Mouse (Mus musculus) embryonic facial prominence, embryonic 13.5 days (tissue): ENCODE measurements around the gene Rbm12b1. TPM values are rescaled to one million over a fixed set of nuclear protein-coding genes. Genes with fewer than 3 reads are reported as not detected.
A peak's percentile ranks its signal among the peaks of the same experiment; 100 is the strongest.
"Not testable (repeated sequence)": the region's sequence is repeated elsewhere in the genome, so short reads cannot be mapped to it uniquely, and the experiment has no call there.

ENCODE experiments used
- ATAC-seq: fragments of 200-750 bp; cut with Nextera tagmentation; 2 replicates; pipeline ENCODE4 v1.8.0; 2017; ENCODE audit warnings: low read depth; ENCODE audit not compliant: insufficient number of reproducible peaks, insufficient read depth, low FRiP score, low TSS enrichment
- H3K27ac ChIP-seq: fragments of 300-500 bp; sonication (generic); 2 replicates; pipeline ENCODE4 v1.5.1; 2015; ENCODE audit warnings: moderate library complexity, mild to moderate bottlenecking, inconsistent platforms
- H3K27me3 ChIP-seq: fragments of 300-500 bp; sonication (generic); 2 replicates; pipeline ENCODE4 v1.6.1; 2015; ENCODE audit warnings: mild to moderate bottlenecking, inconsistent platforms
- H3K36me3 ChIP-seq: fragments of 300-500 bp; sonication (generic); 2 replicates; pipeline ENCODE4 v1.6.1; 2015; ENCODE audit warnings: mild to moderate bottlenecking, inconsistent platforms
- H3K4me1 ChIP-seq: fragments of 300-500 bp; sonication (generic); 2 replicates; pipeline ENCODE4 v1.6.1; 2015; ENCODE audit warnings: inconsistent platforms
- H3K4me2 ChIP-seq: fragments of 300-500 bp; sonication (generic); 2 replicates; pipeline ENCODE4 v1.6.1; 2015; ENCODE audit warnings: moderate library complexity, mild to moderate bottlenecking, inconsistent platforms
- H3K4me3 ChIP-seq: fragments of 300-500 bp; sonication (generic); 2 replicates; pipeline ENCODE4 v1.5.1; 2015; ENCODE audit warnings: mild to moderate bottlenecking, inconsistent platforms
- H3K9ac ChIP-seq: fragments of 300-500 bp; sonication (generic); 2 replicates; pipeline ENCODE4 v1.6.1; 2015; ENCODE audit warnings: mild to moderate bottlenecking, inconsistent platforms
- H3K9me3 ChIP-seq: fragments of 300-500 bp; sonication (generic); 2 replicates; pipeline ENCODE4 v1.6.1; 2016; ENCODE audit warnings: inconsistent platforms
- WGBS: fragments of 180-500 bp; shearing (Covaris S2); methylation state at CpG from one replicate; pipeline ENCODE4 v1.1.7; 2015; ENCODE audit warnings: mixed read lengths; 5-methylcytosine and 5-hydroxymethylcytosine counted together
- polyA plus RNA-seq: library from polyadenylated mRNA; unstranded; fragments of >200 nt; fragmentation: Nextera tagmentation; extraction: Ambion mirVana; gene quantifications from 2 replicates; pipeline ENCODE4 v1.2.1, GENCODE M21; 2015

Gene Rbm12b1
- 7.4 and 8.9 TPM in 2 replicates for polyA plus RNA-seq

DNA sequence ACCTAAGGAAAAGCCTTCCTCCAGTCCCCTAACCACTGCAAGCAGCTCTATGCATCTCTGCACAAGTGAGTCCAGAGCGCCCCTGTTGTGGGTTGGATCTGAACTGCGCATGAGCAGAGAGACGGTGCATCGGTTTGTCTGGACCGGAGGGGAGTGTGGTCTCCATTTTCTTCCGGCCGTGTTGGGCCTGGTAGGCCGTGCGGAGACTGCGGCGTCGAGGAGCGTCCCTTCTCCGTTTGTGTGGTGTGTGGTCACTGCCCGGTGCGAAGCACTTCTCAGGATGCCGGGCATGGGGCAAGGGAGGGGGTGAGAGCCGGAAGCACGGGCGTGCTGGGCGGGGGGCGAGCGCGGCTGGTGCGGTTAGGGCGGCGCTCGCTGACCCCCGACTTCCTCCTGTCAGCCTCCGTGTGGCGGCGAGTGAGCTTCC, at the start of gene Rbm12b1:
TSS of gene Rbm12b1 (plus strand) at position 124 of the 427 bp plus-strand sequence.
- Histone ChIP-seq H3K9ac (peak within 1 kb of the TSS; percentile 68), H3K27ac (peak within 1 kb of the TSS; percentile 48; the same call in 1 of the 2 replicates), H3K4me2 (peak within 1 kb of the TSS; percentile 51), H3K4me3 (peak within 1 kb of the TSS; percentile 46)
- not testable (repeated sequence) for H3K36me3 ChIP-seq, H3K4me1 ChIP-seq, H3K27me3 ChIP-seq, H3K9me3 ChIP-seq
- 2% methylated on average over 17 of the region's 32 CpGs for WGBS
- ATAC-seq = peak; percentile 96

DNA sequence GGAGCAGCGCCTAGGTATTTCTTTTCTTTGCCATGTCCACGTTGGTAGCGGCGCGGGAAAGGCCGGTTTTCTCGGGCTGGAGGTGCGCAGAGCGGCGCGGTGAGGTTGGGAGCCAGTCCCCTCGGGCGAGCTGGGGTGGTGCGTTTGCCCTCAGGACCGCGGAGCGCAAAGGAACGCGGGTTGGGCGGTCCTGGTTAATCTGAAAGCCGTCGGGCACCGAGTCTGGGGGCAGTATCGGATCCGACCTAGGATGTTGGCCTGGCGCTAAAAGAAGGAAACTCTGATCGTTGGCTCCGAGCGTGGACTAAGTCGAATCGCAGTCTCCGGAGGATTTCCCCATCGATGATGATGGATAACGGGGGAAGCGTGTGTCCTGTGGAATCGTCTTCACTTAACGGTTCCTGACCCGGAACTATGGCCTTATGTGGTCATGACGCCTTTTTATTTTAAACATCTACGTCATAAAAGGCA, 563 bp downstream of the Rbm12b1 start:
- Histone ChIP-seq H3K4me3 (peak overlapping the region; percentile 46), H3K4me2 (peak overlapping the region; percentile 51), H3K9ac (peak overlapping the region; percentile 68)
- H3K27me3 ChIP-seq, H3K9me3 ChIP-seq, H3K27ac ChIP-seq, H3K4me1 ChIP-seq, H3K36me3 ChIP-seq: not testable (repeated sequence)
- WGBS = 14% methylated on average over 23 of the region's 40 CpGs
- ATAC-seq = peak; percentile 78

DNA sequence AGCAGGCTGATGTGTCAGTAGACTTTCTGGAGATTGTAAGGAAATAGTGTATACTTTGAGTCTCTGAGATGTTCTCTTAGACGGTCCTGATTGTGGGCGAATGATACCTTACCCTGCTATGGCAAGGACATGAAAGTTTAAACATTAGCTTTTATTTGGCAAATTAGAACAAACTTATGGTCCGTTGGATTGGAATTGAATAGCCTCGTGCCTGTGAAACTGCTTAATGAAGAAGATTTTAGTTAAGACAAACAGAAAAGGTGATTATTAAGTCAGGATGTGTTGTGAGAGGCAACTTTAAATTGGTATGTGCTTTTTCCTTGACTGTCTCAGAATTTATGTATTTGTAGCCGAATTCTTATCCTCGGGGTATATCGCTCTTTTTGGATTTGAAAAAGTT, 1.5 kb downstream of the Rbm12b1 start:
- not testable (repeated sequence) for ATAC-seq, H3K4me3 ChIP-seq, H3K4me1 ChIP-seq, H3K27me3 ChIP-seq, H3K9ac ChIP-seq, H3K27ac ChIP-seq, H3K4me2 ChIP-seq, H3K9me3 ChIP-seq
- WGBS = 94% methylated on average over 7 of the region's 7 CpGs
- peaks cover 11% of the 10 kb centered on the region for H3K36me3 ChIP-seq

DNA sequence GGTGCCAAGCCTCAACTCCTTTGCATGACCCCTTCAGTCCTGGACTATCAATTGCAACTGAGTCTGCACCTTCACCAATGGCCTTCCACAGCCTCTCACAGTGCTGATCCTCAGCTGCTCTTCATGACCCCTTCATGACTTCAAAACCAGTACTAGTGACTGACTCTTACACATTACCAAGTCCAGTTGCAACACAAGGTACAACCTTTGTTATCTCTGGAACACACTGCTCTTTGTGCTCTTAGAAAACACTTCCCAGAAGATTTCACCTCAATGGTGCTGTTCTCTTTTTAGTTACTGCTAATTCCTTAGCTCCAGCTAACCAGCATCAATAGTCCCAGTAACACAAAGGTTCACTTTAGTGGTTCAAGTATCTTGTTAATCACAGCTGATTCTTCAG, 7.6 kb downstream of the Rbm12b1 start:
- ATAC-seq = no peak
- Histone ChIP-seq H3K9ac (no peak overlapping the region), H3K4me3 (no peak overlapping the region), H3K4me2 (no peak overlapping the region), H3K27ac (no peak overlapping the region), H3K27me3 (no peaks in the 10 kb centered on the region), H3K9me3 (peaks cover 13% of the 10 kb centered on the region), H3K36me3 (peaks cover 40% of the 10 kb centered on the region), H3K4me1 (no peaks in the 10 kb centered on the region)

DNA sequence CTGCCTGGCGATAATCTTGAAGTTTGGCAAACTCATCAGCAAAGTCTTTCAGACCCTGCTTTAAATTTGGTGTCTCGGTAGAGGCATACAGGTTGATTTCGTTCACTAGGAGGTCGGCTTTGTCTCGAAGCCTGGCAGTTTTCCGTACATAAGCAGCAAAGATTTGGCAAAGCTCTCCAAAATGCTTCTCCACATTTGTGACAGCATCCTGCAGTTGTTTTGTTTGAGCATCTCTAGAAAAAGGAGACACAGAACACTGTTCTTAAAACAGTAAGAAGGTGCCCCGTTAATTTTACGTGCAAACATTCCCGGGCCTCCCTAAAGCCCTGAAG, 30.9 kb downstream of the Rbm12b1 start:
- 13% methylated on average over 9 of the region's 9 CpGs for WGBS
- peaks cover 11% of the 10 kb centered on the region; the same call in 1 of the 2 replicates for H3K4me1 ChIP-seq
- H3K4me3 ChIP-seq = peak overlapping the region; percentile 88
- no peak for ATAC-seq
- no peaks in the 10 kb centered on the region for H3K9me3 ChIP-seq
- H3K27me3 ChIP-seq = no peaks in the 10 kb centered on the region
- peaks cover 26% of the 10 kb centered on the region for H3K36me3 ChIP-seq
- peak overlapping the region; percentile 98 for H3K9ac ChIP-seq
- H3K27ac ChIP-seq = peak overlapping the region; percentile 93
- peak overlapping the region; percentile 63 for H3K4me2 ChIP-seq

DNA sequence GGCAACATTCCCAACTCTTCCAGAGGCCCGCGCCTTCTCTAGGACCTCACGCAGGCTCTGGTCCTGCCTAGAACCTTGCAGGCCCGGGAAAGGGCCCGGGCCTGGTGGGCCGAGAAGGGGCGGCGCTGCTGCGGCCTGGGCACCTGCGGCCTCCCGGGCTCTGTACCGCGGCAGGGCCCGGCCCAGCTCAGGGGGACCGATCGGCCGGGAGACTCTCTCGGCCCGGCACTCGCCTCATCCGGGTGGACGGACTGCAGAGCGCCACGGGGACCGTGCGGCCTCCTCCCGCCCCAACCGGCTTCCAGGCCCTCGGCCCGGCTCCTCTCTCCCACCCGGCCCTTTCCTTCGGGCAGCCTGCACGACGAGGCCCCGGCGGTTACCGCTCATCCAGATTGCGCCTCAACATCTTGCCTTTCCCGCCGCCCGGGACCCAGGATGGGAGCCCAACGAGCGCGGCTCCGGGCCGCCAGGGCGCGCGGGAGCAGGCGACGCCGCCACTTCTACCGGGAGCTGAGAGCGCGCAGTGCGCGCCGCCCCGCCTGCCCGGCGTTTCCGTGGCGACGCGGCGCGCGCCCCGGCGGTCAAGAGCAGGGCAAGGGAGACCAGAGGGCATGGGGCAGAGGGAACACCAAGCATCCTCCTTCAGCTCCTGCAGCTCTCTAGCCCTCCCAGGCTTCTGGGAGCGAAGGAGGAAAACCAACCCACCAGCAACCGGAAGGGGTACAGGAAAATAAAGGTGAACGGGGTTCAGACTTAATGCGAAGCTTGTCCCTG, 31.4 kb downstream of the Rbm12b1 start, which contains the start of gene Fam92a:
TSS of gene Fam92a (minus strand) at position 698 of the 774 bp plus-strand sequence.
- WGBS = under 1% methylated on average over 73 of the region's 74 CpGs

DNA sequence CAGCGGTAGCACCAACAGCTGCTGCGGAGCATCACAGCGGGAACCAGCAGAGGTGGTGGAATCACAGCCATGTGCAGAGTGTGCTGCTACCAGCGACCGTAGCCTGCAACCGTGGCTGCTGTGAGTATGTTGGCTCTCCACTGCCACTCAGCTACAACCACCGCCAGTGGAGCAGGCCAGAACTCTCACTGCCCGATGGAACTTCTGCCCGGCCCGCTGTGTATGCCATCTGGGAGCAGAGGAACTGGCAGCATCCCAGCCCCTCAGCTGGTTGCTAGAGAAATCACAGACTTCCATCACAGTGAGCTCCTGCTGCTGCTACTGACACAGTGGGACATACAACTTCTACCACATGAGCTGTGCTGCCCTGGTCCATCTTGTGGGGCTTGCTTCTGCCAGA, 38.9 kb downstream of the Rbm12b1 start:
- Histone ChIP-seq H3K36me3 (no peaks in the 10 kb centered on the region), H3K4me1 (no peaks in the 10 kb centered on the region), H3K9ac (no peak overlapping the region), H3K27ac (no peak overlapping the region), H3K4me3 (no peak overlapping the region), H3K27me3 (no peaks in the 10 kb centered on the region), H3K4me2 (no peak overlapping the region), H3K9me3 (no peaks in the 10 kb centered on the region)
- 92% methylated on average over 10 of the region's 10 CpGs for WGBS
- no peak for ATAC-seq

More for the DNA sequence above, 31.4 kb downstream of the Rbm12b1 start, which contains the start of gene Fam92a:
- Histone ChIP-seq H3K36me3 (peaks cover 20% of the 10 kb centered on the region), H3K4me1 (peaks cover 11% of the 10 kb centered on the region; the same call in 1 of the 2 replicates), H3K4me3 (peak within 1 kb of the TSS; percentile 88), H3K9ac (peak within 1 kb of the TSS; percentile 98), H3K4me2 (peak within 1 kb of the TSS; percentile 63), H3K9me3 (no peaks in the 10 kb centered on the region), H3K27me3 (no peaks in the 10 kb centered on the region), H3K27ac (peak within 1 kb of the TSS; percentile 93)
- ATAC-seq = peak; percentile 85

Other genes starting within 250 kb of the Rbm12b1 start
- gene Gm10604, start 159.0 kb upstream of the Rbm12b1 start, polyA plus RNA-seq = 0.55 and 0.91 TPM in 2 replicates
- 12.3 and 14.4 TPM in 2 replicates for gene Rbm12b2, start 50.8 kb upstream of the Rbm12b1 start, polyA plus RNA-seq
- 120 and 123 TPM in 2 replicates for gene Fam92a, start 31.8 kb downstream of the Rbm12b1 start, polyA plus RNA-seq